Mouse (Mus musculus) Muller cell, postnatal 12 days (primary cell): ENCODE results near the gene Yod1.

Experiments
- DNase-seq: peaks from one replicate; pipeline ENCODE4 v3.0.0-alpha.2; 2015; ENCODE audit errors: inconsistent ontology term

The Yod1 gene

GRCm38 (mm10) chr1:130732706-130733658 lies 15.9 kb downstream of the Yod1 start:
- no peak for DNase-seq

- DNase-seq = no peak
Observed at GRCm38 (mm10) chr1:130733671-130734070, 16.5 kb downstream of the Yod1 start.

- peak; percentile 39 for DNase-seq
Observed at GRCm38 (mm10) chr1:130734452-130734851, 17.3 kb downstream of the Yod1 start.

GRCm38 (mm10) chr1:130734852-130735251 lies 17.7 kb downstream of the Yod1 start:
- DNase-seq = no peak

GRCm38 (mm10) chr1:130737411-130737881 lies 20.3 kb downstream of the Yod1 start:
- DNase-seq = no peak

GRCm38 (mm10) chr1:130737916-130738315 lies 20.8 kb downstream of the Yod1 start:
- DNase-seq = no peak

GRCm38 (mm10) chr1:130738551-130739106 lies 21.5 kb downstream of the Yod1 start:
- no peak for DNase-seq

- DNase-seq = no peak
Observed at GRCm38 (mm10) chr1:130739636-130740035, 22.5 kb downstream of the Yod1 start.

- DNase-seq = no peak
Observed at GRCm38 (mm10) chr1:130740227-130740648, 23.1 kb downstream of the Yod1 start.

GRCm38 (mm10) chr1:130740781-130741720 lies 23.9 kb downstream of the Yod1 start:
- DNase-seq = no peak

GRCm38 (mm10) chr1:130742201-130742600 lies 25.1 kb downstream of the Yod1 start:
- DNase-seq = no peak

- no peak for DNase-seq
Observed at GRCm38 (mm10) chr1:130743775-130744174, 26.6 kb downstream of the Yod1 start.

- DNase-seq = no peak
Observed at GRCm38 (mm10) chr1:130744217-130744616, 27.1 kb downstream of the Yod1 start.

- DNase-seq = no peak
Observed at GRCm38 (mm10) chr1:130744961-130745360, 27.8 kb downstream of the Yod1 start.

- no peak for DNase-seq
Observed at GRCm38 (mm10) chr1:130745591-130745990, 28.5 kb downstream of the Yod1 start.

GRCm38 (mm10) chr1:130746819-130747218 lies 29.7 kb downstream of the Yod1 start:
- no peak for DNase-seq

- DNase-seq = no peak
Observed at GRCm38 (mm10) chr1:130759689-130760088, 42.6 kb downstream of the Yod1 start.

GRCm38 (mm10) chr1:130761597-130761996 lies 44.5 kb downstream of the Yod1 start:
- no peak for DNase-seq

GRCm38 (mm10) chr1:130762045-130762760 lies 45.1 kb downstream of the Yod1 start:
- no peak for DNase-seq

- DNase-seq = no peak
Observed at GRCm38 (mm10) chr1:130764027-130764461, 46.9 kb downstream of the Yod1 start.

- no peak for DNase-seq
Observed at GRCm38 (mm10) chr1:130767066-130767465, 49.9 kb downstream of the Yod1 start.
